Mouse (Mus musculus): ENCODE data around the gene Camta1.

DNA sequence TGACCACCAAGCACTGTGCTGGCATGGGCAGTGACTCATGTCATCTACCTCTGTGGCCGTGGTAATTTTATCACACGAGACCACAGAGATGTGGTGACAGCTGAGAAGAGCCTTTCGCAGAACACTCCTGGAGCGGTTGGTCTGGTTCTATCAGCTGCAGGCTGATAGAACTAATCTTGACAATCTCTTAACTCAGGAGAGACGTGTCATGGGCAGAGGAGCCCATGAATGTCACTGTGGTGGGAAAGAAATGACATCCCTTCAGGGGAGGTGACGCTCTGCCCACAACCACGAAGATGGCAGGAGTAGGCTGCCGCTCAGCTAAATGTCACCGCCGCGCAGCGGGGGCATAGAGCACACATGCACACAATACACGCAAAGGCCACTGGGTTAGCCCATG, 937.4 kb downstream of the Camta1 start:
- TF ChIP-seq POLR2A (IDR thresholded peaks at IDR 0.05; ENCODE audit: control insufficient read depth, extremely low read depth, insufficient read depth, low read length, poor library complexity) (no peak), CTCF (IDR thresholded peaks at IDR 0.05; ENCODE audit: borderline replicate concordance, control insufficient read depth, extremely low read depth, insufficient read depth, low read length, poor library complexity) (no peak)
